Mouse (Mus musculus): ENCODE results near the gene Arhgef28. TPM values are rescaled to one million over a fixed set of nuclear protein-coding genes. Genes with fewer than 3 reads are reported as not detected.
"Not testable (repeated sequence)": the region's sequence is repeated elsewhere in the genome, so short reads cannot be mapped to it uniquely, and the experiment has no call there.

Arhgef28 gene
- polyA plus RNA-seq, 1 experiment, result not detected

- no peaks in the 10 kb centered on the region for H3K36me3 ChIP-seq (replicated peaks; ENCODE audit: low read length)
- no peaks in the 10 kb centered on the region for H3K4me1 ChIP-seq
- H3K9me3 ChIP-seq, result peaks cover 10% of the 10 kb centered on the region
- H3K4me3 ChIP-seq (replicated peaks), result no peak overlapping the region
- peaks cover 3% of the 10 kb centered on the region for H3K27me3 ChIP-seq (replicated peaks)
- TF ChIP-seq GATA1 (IDR thresholded peaks at IDR 0.05; ENCODE audit: borderline replicate concordance, low read length) (no peak), FLI1 (IDR thresholded peaks at IDR 0.05; ENCODE audit: low read length) (no peak)
These were observed 180.3 kb downstream of the Arhgef28 start for GRCm38 (mm10) chr13:98025706-98026504.

GRCm38 (mm10) chr13:98025162-98025561 lies 181.1 kb downstream of the Arhgef28 start:
- Histone ChIP-seq H3K27me3 (replicated peaks) (peaks cover 3% of the 10 kb centered on the region), H3K4me3 (replicated peaks) (no peak overlapping the region), H3K36me3 (replicated peaks; ENCODE audit: low read length) (no peaks in the 10 kb centered on the region), H3K9me3 (peaks cover 10% of the 10 kb centered on the region), H3K4me1 (no peaks in the 10 kb centered on the region)
- TF ChIP-seq FLI1 (IDR thresholded peaks at IDR 0.05; ENCODE audit: low read length) (no peak), GATA1 (IDR thresholded peaks at IDR 0.05; ENCODE audit: borderline replicate concordance, low read length) (no peak)

- Histone ChIP-seq H3K27me3 (replicated peaks) (peaks cover 3% of the 10 kb centered on the region), H3K36me3 (replicated peaks; ENCODE audit: low read length) (no peaks in the 10 kb centered on the region), H3K4me3 (replicated peaks) (no peak overlapping the region), H3K4me1 (no peaks in the 10 kb centered on the region), H3K9me3 (peaks cover 10% of the 10 kb centered on the region)
- TF ChIP-seq FLI1 (IDR thresholded peaks at IDR 0.05; ENCODE audit: low read length), result no peak
These were observed 181.6 kb downstream of the Arhgef28 start for GRCm38 (mm10) chr13:98024680-98025079.

- TF ChIP-seq FLI1 (IDR thresholded peaks at IDR 0.05; ENCODE audit: low read length) (no peak), GATA1 (IDR thresholded peaks at IDR 0.05; ENCODE audit: borderline replicate concordance, low read length) (no peak)
- H3K27me3 ChIP-seq (replicated peaks), result peaks cover 4% of the 10 kb centered on the region
- H3K4me1 ChIP-seq, result no peaks in the 10 kb centered on the region; the same call in 1 of the 2 replicates
- H3K4me3 ChIP-seq (replicated peaks), result no peak overlapping the region
- 0 out of 2 replicates have a peak, but pooled peaks cover 3% of the 10 kb centered on the region for H3K9me3 ChIP-seq
- H3K36me3 ChIP-seq (replicated peaks; ENCODE audit: low read length), result no peaks in the 10 kb centered on the region
These were observed 184.3 kb downstream of the Arhgef28 start for GRCm38 (mm10) chr13:98021906-98022305.

GRCm38 (mm10) chr13:98018837-98019236 lies 187.4 kb downstream of the Arhgef28 start:
- H3K4me3 ChIP-seq (replicated peaks); H3K4me1 ChIP-seq; H3K9me3 ChIP-seq; H3K36me3 ChIP-seq (replicated peaks; ENCODE audit: low read length): not testable (repeated sequence)
- peaks cover 22% of the 10 kb centered on the region for H3K27me3 ChIP-seq (replicated peaks)

- Histone ChIP-seq H3K36me3 (replicated peaks; ENCODE audit: low read length) (no peaks in the 10 kb centered on the region), H3K4me3 (replicated peaks) (no peak overlapping the region), H3K9me3 (no peaks in the 10 kb centered on the region), H3K27me3 (replicated peaks) (peaks cover 24% of the 10 kb centered on the region), H3K4me1 (peaks cover 3% of the 10 kb centered on the region; the same call in 1 of the 2 replicates)
- no peak for TF ChIP-seq FLI1 (IDR thresholded peaks at IDR 0.05; ENCODE audit: low read length)
- no peak for TF ChIP-seq GATA1 (IDR thresholded peaks at IDR 0.05; ENCODE audit: borderline replicate concordance, low read length)
These were observed 189.2 kb downstream of the Arhgef28 start for GRCm38 (mm10) chr13:98016923-98017588.

GRCm38 (mm10) chr13:98015981-98016922 lies 190.0 kb downstream of the Arhgef28 start:
- TF ChIP-seq GATA1 (IDR thresholded peaks at IDR 0.05; ENCODE audit: borderline replicate concordance, low read length) (no peak), FLI1 (IDR thresholded peaks at IDR 0.05; ENCODE audit: low read length) (no peak)
- H3K4me3 ChIP-seq (replicated peaks), result no peak overlapping the region
- H3K27me3 ChIP-seq (replicated peaks), result peaks cover 24% of the 10 kb centered on the region
- no peaks in the 10 kb centered on the region for H3K36me3 ChIP-seq (replicated peaks; ENCODE audit: low read length)
- H3K9me3 ChIP-seq, result no peaks in the 10 kb centered on the region
- H3K4me1 ChIP-seq, result peaks cover 3% of the 10 kb centered on the region; the same call in 1 of the 2 replicates

GRCm38 (mm10) chr13:98014892-98015291 lies 191.3 kb downstream of the Arhgef28 start:
- no peaks in the 10 kb centered on the region for H3K9me3 ChIP-seq
- TF ChIP-seq GATA1 (IDR thresholded peaks at IDR 0.05; ENCODE audit: borderline replicate concordance, low read length), result no peak
- no peak for TF ChIP-seq FLI1 (IDR thresholded peaks at IDR 0.05; ENCODE audit: low read length)
- no peak overlapping the region for H3K4me3 ChIP-seq (replicated peaks)
- H3K36me3 ChIP-seq (replicated peaks; ENCODE audit: low read length), result no peaks in the 10 kb centered on the region
- peaks cover 3% of the 10 kb centered on the region; the same call in 1 of the 2 replicates for H3K4me1 ChIP-seq
- peaks cover 26% of the 10 kb centered on the region for H3K27me3 ChIP-seq (replicated peaks)

- TF ChIP-seq FLI1 (IDR thresholded peaks at IDR 0.05; ENCODE audit: low read length) (no peak), GATA1 (IDR thresholded peaks at IDR 0.05; ENCODE audit: borderline replicate concordance, low read length) (no peak)
- Histone ChIP-seq H3K4me3 (replicated peaks) (no peak overlapping the region), H3K27me3 (replicated peaks) (peaks cover 26% of the 10 kb centered on the region), H3K36me3 (replicated peaks; ENCODE audit: low read length) (no peaks in the 10 kb centered on the region), H3K4me1 (peaks cover 3% of the 10 kb centered on the region; the same call in 1 of the 2 replicates), H3K9me3 (no peaks in the 10 kb centered on the region)
These were observed 192.5 kb downstream of the Arhgef28 start for GRCm38 (mm10) chr13:98013715-98014114.

All from megakaryocyte, embryonic 14.5 days (primary cell).